Mouse (Mus musculus) left cerebral cortex, adult 2 months (tissue): ENCODE results near the gene Ankrd13b. TPM values are rescaled to one million over a fixed set of nuclear protein-coding genes. Genes with fewer than 3 reads are reported as not detected.

ENCODE experiments used
- DNase-seq, 2 experiments: peaks; one replicate each; pipeline ENCODE4 v3.0.0; 2021 to 2022; ENCODE audit warnings: low spot score in 2 of 2, mixed read lengths in 1 of 2; ENCODE audit errors: extremely low spot score in 1 of 2
- H3K27ac ChIP-seq: fragments of 200-600 bp; 2 replicates; pipeline ENCODE4 v1.8.1; 2022
- H3K4me3 ChIP-seq: fragments of 200-600 bp; 2 replicates; pipeline ENCODE4 v1.8.1; 2022
- CTCF ChIP-seq: fragments of 200-600 bp; IDR thresholded peaks from 2 replicates; pipeline ENCODE4 v1.8.1; 2022; ENCODE audit warnings: antibody characterized with exemption, mild to moderate bottlenecking, moderate library complexity
- intact Hi-C: fragments of 180-260 bp; cut with DNase I; formaldehyde crosslinking; loops from one replicate; pipeline ENCODE4 v1.15.1; 2025
- total RNA-seq, 2 experiments: library from RNA; stranded (reverse); gene quantifications; 2 replicates each; pipeline ENCODE4 v1.2.3; 2021

Ankrd13b gene
- total RNA-seq, 2 experiments from 2014 or later, result 89.7 to 91.7 TPM

GRCm38 (mm10) chr11:77515637-77516552, 26.4 kb upstream of the Ankrd13b start, which contains the start of gene Trp53i13:
TSS of gene Trp53i13 (minus strand) at chr11:77515980.
- TF ChIP-seq CTCF, result no peak
- Histone ChIP-seq H3K4me3 (peak within 1 kb of the TSS; percentile 48), H3K27ac (no peak within 1 kb of the TSS)
- no peak for DNase-seq
- intact Hi-C loops, result no loop called here

GRCm38 (mm10) chr11:77514832-77515636, 25.6 kb upstream of the Ankrd13b start, which contains the start of gene Abhd15:
TSS of gene Abhd15 (plus strand) at chr11:77515121.
- DNase-seq, result peak in 1 of 2 experiments; percentile 66
- intact Hi-C loops, result no loop called here
- Histone ChIP-seq H3K27ac (0 out of 2 replicates have a peak within 1 kb of the TSS, but pooled peaks have one; percentile 13), H3K4me3 (peak within 1 kb of the TSS; percentile 48)
- TF ChIP-seq CTCF, result no peak; the same call in 1 of the 2 replicates

GRCm38 (mm10) chr11:77514281-77514831, 24.9 kb upstream of the Ankrd13b start:
- Histone ChIP-seq H3K27ac (0 out of 2 replicates have a peak overlapping the region, but pooled peaks have one; percentile 13), H3K4me3 (peak overlapping the region; percentile 48)
- intact Hi-C loops, result no loop called here
- no peak for TF ChIP-seq CTCF
- DNase-seq, result no peak

DNA sequence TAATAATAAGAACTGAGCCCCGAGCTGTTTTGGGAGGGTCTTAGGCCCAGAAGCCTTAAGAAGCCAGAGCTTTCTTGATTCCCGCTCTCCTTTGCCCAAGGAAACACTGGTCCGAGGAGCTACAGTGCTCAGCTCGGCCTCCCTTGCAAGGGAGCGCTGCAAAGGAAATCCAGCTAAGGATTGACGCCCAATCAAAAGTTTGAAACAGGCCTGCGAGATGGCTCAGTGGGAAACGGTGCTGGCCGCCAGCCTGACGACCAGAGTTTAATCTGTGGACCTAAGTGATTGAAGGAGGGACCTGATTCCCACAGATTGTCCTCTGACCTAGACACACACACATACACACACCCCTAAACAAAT, 24.3 kb upstream of the Ankrd13b start:
- intact Hi-C loops, result no loop called here
- TF ChIP-seq CTCF, result no peak
- no peak for DNase-seq
- Histone ChIP-seq H3K4me3 (peak overlapping the region; percentile 47), H3K27ac (peak overlapping the region; percentile 40; the same call in 1 of the 2 replicates)

GRCm38 (mm10) chr11:77512891-77513810, 23.7 kb upstream of the Ankrd13b start:
- peak in 1 of 2 experiments; percentile 79 for DNase-seq
- Histone ChIP-seq H3K4me3 (peak overlapping the region; percentile 76), H3K27ac (peak overlapping the region; percentile 53; the same call in 1 of the 2 replicates)
- no peak; the same call in 1 of the 2 replicates for TF ChIP-seq CTCF
- intact Hi-C loops, result no loop called here

DNA sequence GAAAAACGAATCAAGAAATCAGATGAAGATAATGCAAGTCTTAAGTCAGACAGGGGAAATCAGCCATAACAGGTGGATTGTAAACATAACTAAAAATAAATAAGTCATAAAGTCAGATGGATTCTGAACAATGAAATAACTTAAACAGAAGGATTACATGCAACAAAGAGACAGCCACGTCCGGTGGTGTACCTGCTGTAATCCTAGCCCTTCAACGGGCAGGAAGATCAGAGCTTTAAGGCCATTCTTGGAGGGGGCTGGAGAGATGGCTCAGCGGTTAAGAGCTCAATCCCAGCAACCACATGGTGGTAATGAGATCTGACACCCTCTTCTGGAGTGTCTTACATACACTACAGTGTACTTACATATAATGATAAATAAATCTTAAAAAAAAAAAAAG, 21.9 kb upstream of the Ankrd13b start:
- no peak overlapping the region for H3K4me3 ChIP-seq
- intact Hi-C loops, result no loop called here
- no peak for DNase-seq
- no peak overlapping the region for H3K27ac ChIP-seq
- no peak for TF ChIP-seq CTCF

DNA sequence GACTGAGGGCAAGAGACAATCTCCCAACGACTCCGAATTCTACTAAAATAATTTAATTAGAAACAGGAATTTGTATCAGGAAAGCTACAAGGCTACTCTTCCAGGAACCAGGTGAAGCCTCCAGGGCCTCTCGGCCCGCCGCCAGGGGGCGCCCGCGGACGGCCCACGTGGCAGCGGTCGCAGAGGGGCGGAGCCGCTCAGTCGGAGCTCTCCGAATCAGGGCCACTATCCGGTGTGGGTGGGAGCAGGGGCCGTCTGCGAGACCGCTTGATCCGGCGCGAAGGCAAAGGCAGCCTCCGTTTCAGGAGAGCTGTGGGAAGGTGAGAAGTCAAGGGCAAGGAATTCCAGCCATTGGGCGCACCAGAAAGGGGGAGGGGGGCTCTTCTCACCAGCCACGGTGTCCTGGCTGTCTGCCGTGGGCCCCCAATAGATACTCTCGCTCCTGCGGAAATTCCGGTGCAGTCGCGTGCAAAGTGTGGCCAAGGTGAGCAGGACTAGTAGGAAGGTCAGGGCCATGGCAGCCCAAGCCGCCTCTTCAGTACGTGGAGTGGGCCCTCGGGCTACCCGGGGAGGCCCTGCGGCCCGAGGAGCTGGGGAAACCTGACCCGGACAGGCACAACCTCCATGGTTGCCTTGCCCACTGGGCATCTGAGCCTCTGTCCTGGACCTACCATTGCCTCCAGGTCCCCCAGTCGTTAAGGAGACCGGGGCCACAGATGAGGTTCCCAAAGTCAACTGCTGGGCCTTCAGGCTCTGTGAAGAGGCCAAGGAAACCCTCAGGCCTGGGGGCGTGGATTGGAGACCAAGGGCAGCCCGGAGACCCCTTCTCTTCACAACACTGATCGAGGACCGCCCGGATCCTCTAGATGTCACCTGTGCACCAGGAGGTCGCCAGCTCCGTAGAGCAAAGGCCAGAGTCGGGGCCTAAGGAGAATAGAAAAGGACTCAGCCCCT, 18.9 kb upstream of the Ankrd13b start:
- H3K27ac ChIP-seq, result peak overlapping the region; percentile 67
- intact Hi-C loops, result loop anchor here (5.0 to 10.0 kb wide), 2 partner anchors 119 to 286 kb away; no protein-coding TSS in a partner anchor
- H3K4me3 ChIP-seq, result peak overlapping the region; percentile 53
- TF ChIP-seq CTCF, result peak; percentile 100
- peak; percentile 84 to 85 for DNase-seq

- H3K27ac ChIP-seq, result no peak overlapping the region
- TF ChIP-seq CTCF, result no peak
- intact Hi-C loops, result loop anchor here (5.0 to 10.0 kb wide), 2 partner anchors 120 to 287 kb away; no protein-coding TSS in a partner anchor
- DNase-seq, result peak in 1 of 2 experiments; percentile 12
- H3K4me3 ChIP-seq, result no peak overlapping the region
These were observed 17.9 kb upstream of the Ankrd13b start for GRCm38 (mm10) chr11:77507426-77507825.

DNA sequence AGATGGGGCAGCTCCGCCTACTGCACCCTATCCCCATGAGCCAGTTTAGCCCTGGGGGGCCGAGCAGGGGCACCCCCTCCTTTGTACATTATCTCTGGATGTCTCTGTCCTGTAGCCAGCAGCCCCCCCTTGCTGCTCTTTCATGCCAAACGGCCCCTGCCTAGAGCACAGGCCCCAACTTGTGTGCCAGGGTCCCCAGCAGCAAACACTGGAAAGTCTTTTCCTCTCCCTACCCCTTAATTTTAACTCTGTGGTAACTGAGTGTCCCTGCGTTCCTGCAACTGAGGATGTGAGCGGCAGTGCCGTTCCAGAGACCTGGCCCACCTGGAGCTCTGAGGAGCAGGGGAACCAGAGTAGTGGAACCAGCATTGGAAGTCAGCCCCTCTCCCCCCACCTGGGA, 17.5 kb upstream of the Ankrd13b start:
- no peak for TF ChIP-seq CTCF
- H3K4me3 ChIP-seq, result no peak overlapping the region
- no peak for DNase-seq
- intact Hi-C loops, result loop anchor here (5.0 to 10.0 kb wide), 2 partner anchors 120 to 288 kb away; no protein-coding TSS in a partner anchor
- H3K27ac ChIP-seq, result no peak overlapping the region
